Mouse (Mus musculus) forebrain, embryonic 13.5 days (tissue): ENCODE measurements around the gene Apod. TPM values are rescaled to one million over a fixed set of nuclear protein-coding genes. Genes with fewer than 3 reads are reported as not detected.
"Not testable (repeated sequence)": the region's sequence is repeated elsewhere in the genome, so short reads cannot be mapped to it uniquely, and the experiment has no call there.

ENCODE experiments used
- ATAC-seq: fragments of 200-750 bp; cut with Nextera tagmentation; 2 replicates; pipeline ENCODE4 v1.8.0; 2017
- H3K27ac ChIP-seq: fragments of 300-500 bp; sonication (generic); 2 replicates; pipeline ENCODE4 v1.5.1; 2015; ENCODE audit warnings: inconsistent platforms, mild to moderate bottlenecking, moderate library complexity
- H3K27me3 ChIP-seq: fragments of 300-500 bp; sonication (generic); 2 replicates; pipeline ENCODE4 v1.6.1; 2015; ENCODE audit warnings: mild to moderate bottlenecking, inconsistent platforms
- H3K36me3 ChIP-seq: fragments of 300-500 bp; sonication (generic); 2 replicates; pipeline ENCODE4 v1.6.1; 2015; ENCODE audit warnings: mild to moderate bottlenecking, inconsistent platforms; ENCODE audit not compliant: poor library complexity, severe bottlenecking
- H3K4me1 ChIP-seq: fragments of 300-500 bp; sonication (generic); 2 replicates; pipeline ENCODE4 v1.6.1; 2015; ENCODE audit warnings: inconsistent platforms
- H3K4me2 ChIP-seq: fragments of 300-500 bp; sonication (generic); 2 replicates; pipeline ENCODE4 v1.6.1; 2015; ENCODE audit warnings: inconsistent platforms, mild to moderate bottlenecking, moderate library complexity
- H3K4me3 ChIP-seq: fragments of 300-500 bp; sonication (generic); 2 replicates; pipeline ENCODE4 v1.5.1; 2015; ENCODE audit warnings: mild to moderate bottlenecking, inconsistent platforms
- H3K9ac ChIP-seq: fragments of 300-500 bp; sonication (generic); 2 replicates; pipeline ENCODE4 v1.6.1; 2015; ENCODE audit warnings: mild to moderate bottlenecking, inconsistent platforms
- H3K9me3 ChIP-seq: fragments of 300-500 bp; sonication (generic); replicated peaks from 2 replicates; pipeline ENCODE4 v1.6.1; 2016; ENCODE audit warnings: inconsistent platforms
- WGBS: fragments of 180-500 bp; shearing (Covaris S2); methylation state at CpG from one replicate; pipeline ENCODE4 v1.1.7; 2015; 5-methylcytosine and 5-hydroxymethylcytosine counted together
- polyA plus RNA-seq: library from polyadenylated mRNA; unstranded; fragments of >200 nt; fragmentation: Nextera tagmentation; extraction: Ambion mirVana; gene quantifications from 2 replicates; pipeline ENCODE4 v1.2.1, GENCODE M21; 2015

Gene Apod
- polyA plus RNA-seq, 1 experiment from 2014 or later: 32.5 TPM

- Histone ChIP-seq H3K4me3 (no peak overlapping the region), H3K27me3 (no peaks in the 10 kb centered on the region), H3K9ac (no peak overlapping the region), H3K36me3 (no peaks in the 10 kb centered on the region), H3K4me1 (peaks cover 10% of the 10 kb centered on the region), H3K27ac (no peak overlapping the region), H3K9me3 (no peaks in the 10 kb centered on the region), H3K4me2 (no peak overlapping the region)
- ATAC-seq: no peak
- 50% methylated on average over 5 of the region's 5 CpGs for WGBS
These were observed 24.7 kb upstream of the Apod start for GRCm38 (mm10) chr16:31339332-31339731.

DNA sequence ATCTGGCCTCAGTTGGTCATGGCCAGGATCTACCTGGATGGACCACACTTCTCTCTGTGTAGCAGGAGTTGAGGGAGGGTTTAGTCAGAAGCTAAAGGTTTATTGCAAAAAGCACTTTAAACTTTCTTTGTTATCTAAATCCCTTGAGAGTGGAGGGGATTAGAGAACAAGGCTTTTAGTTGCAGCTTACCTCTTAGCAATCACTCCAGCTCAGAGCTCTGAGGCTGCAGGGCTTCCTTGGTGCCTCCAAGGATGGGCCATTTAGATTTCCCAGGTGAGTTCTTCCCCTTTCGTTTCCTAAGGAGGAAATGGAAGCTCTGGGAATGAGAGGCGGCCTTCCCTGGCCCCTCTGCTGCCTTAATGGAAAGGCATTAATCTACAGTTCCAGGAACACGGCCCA lies 23.3 kb upstream of the Apod start:
- Histone ChIP-seq H3K4me2 (no peak overlapping the region), H3K4me1 (peaks cover 8% of the 10 kb centered on the region), H3K9me3 (no peaks in the 10 kb centered on the region), H3K4me3 (no peak overlapping the region), H3K9ac (no peak overlapping the region), H3K27me3 (no peaks in the 10 kb centered on the region), H3K36me3 (no peaks in the 10 kb centered on the region), H3K27ac (no peak overlapping the region)
- WGBS: 19% methylated on average over 3 of the region's 3 CpGs
- no peak for ATAC-seq

DNA sequence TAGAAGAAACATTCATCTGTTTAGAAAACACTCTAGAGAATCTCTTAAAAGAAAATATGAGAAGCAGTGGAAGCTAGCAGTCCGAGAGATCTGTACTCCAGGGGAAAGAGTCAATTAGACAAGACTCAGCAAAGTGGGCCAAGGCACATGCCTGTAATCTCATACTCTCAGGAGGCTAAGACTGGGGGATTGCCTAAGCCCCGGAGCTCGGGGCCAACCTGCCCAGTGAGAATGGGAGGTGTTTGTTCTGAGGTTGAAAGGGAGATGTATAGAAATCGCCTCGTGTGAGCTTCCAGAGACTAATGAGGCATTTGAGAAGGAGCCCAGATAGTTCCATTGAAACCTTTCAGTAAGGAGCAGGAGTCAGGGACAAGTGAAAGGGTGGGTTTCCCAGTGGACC lies 20.2 kb upstream of the Apod start:
- 10% methylated on average over 5 of the region's 5 CpGs for WGBS

DNA sequence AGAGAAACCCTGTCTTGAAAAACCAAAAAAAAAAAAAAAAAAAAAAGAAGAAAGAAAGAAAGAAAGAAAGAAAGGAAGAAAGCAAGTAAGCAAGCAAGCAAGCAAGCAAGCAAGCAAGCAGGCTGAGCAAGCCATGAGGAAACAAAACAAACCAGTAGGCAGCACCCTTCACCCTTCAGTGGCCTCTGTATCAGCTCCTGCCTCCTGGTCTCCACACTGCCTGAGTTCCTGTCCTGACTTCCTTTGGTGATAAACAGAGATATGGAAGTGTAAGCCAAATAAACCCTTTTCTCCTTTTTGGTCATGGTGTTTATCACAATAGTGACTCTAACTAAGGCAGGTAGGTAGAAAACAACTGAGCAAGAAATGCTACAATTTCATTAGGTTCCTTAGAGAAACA lies 18.0 kb upstream of the Apod start:
- no peak for ATAC-seq
- no peak overlapping the region for H3K4me3 ChIP-seq

More for the DNA sequence above, 20.2 kb upstream of the Apod start:
- ATAC-seq: no peak
- H3K4me3 ChIP-seq: no peak overlapping the region
- H3K36me3 ChIP-seq: no peaks in the 10 kb centered on the region
- H3K4me2 ChIP-seq: no peak overlapping the region
- H3K4me1 ChIP-seq: no peaks in the 10 kb centered on the region
- H3K27ac ChIP-seq: no peak overlapping the region
- H3K27me3 ChIP-seq: no peaks in the 10 kb centered on the region
- no peaks in the 10 kb centered on the region for H3K9me3 ChIP-seq
- no peak overlapping the region for H3K9ac ChIP-seq

DNA sequence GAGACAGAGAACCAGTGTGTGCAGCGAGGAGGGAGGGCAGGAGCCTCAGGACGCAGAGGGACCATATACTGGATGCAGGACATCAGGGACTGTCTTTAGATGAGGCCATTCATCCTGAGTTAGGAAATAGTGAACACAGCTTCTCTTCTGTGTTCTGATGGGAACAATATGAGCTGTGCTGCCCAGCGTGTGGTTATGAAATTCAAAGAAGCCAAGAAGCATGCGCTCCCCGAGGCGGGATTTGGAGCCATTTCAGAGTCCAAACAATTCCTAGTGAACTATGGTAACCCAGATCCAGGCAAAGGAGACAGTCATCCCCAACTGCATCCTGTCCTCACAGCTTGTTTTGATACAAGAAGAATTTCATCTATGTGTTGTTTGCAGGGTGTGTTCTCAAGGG lies 16.4 kb upstream of the Apod start:
- not testable (repeated sequence) for H3K36me3 ChIP-seq, H3K27ac ChIP-seq, ATAC-seq, H3K4me1 ChIP-seq, H3K4me3 ChIP-seq, H3K9ac ChIP-seq, H3K27me3 ChIP-seq, H3K4me2 ChIP-seq, H3K9me3 ChIP-seq
- WGBS: 87% methylated on average over 6 of the region's 6 CpGs

More for the DNA sequence above, 18.0 kb upstream of the Apod start:
- Histone ChIP-seq H3K9ac (no peak overlapping the region), H3K27ac (no peak overlapping the region), H3K4me1 (no peaks in the 10 kb centered on the region), H3K27me3 (no peaks in the 10 kb centered on the region), H3K36me3 (no peaks in the 10 kb centered on the region), H3K4me2 (no peak overlapping the region), H3K9me3 (no peaks in the 10 kb centered on the region)

DNA sequence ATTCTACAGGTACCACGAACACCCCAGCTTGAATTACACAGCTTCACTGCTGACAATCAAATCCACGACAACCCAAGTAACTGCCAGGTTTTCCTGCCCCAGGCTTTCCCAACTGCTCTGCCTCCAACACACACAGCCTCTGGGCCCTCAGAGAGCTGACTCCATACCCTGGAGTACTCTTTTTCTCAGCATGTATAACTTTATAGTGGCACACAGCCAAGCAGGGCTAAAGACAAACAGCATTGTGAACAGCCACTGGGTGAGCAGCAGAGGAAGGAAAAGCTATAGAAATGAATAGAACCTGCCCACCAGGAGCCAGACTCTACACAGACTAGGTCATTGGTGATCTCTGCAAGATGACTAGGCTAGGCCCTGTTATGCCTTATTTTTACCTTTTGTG lies 15.1 kb upstream of the Apod start:
- no peaks in the 10 kb centered on the region for H3K27me3 ChIP-seq
- WGBS: 63% methylated on average over 2 of the region's 2 CpGs
- H3K9ac ChIP-seq: no peak overlapping the region
- ATAC-seq: no peak
- H3K36me3 ChIP-seq: no peaks in the 10 kb centered on the region
- H3K27ac ChIP-seq: no peak overlapping the region
- no peaks in the 10 kb centered on the region for H3K4me1 ChIP-seq
- no peak overlapping the region for H3K4me2 ChIP-seq
- no peak overlapping the region for H3K4me3 ChIP-seq
- no peaks in the 10 kb centered on the region for H3K9me3 ChIP-seq

- WGBS: 84% methylated on average over 2 of the region's 2 CpGs
- ATAC-seq: no peak
These were observed 13.3 kb upstream of the Apod start for GRCm38 (mm10) chr16:31327891-31328290.

GRCm38 (mm10) chr16:31327430-31327829 lies 12.8 kb upstream of the Apod start:
- H3K4me1 ChIP-seq: no peaks in the 10 kb centered on the region
- no peaks in the 10 kb centered on the region for H3K9me3 ChIP-seq
- H3K27ac ChIP-seq: no peak overlapping the region
- WGBS: 85% methylated on average over 8 of the region's 8 CpGs
- no peak for ATAC-seq
- no peak overlapping the region for H3K9ac ChIP-seq
- H3K4me2 ChIP-seq: no peak overlapping the region
- no peaks in the 10 kb centered on the region for H3K36me3 ChIP-seq
- H3K4me3 ChIP-seq: no peak overlapping the region
- H3K27me3 ChIP-seq: no peaks in the 10 kb centered on the region

More at GRCm38 (mm10) chr16:31327891-31328290, 13.3 kb upstream of the Apod start:
- no peaks in the 10 kb centered on the region for H3K36me3 ChIP-seq
- H3K4me1 ChIP-seq: no peaks in the 10 kb centered on the region
- no peak overlapping the region for H3K4me2 ChIP-seq
- H3K9ac ChIP-seq: no peak overlapping the region
- H3K9me3 ChIP-seq: no peaks in the 10 kb centered on the region
- no peaks in the 10 kb centered on the region for H3K27me3 ChIP-seq
- no peak overlapping the region for H3K27ac ChIP-seq
- H3K4me3 ChIP-seq: no peak overlapping the region

- no peak for ATAC-seq
- WGBS: 81% methylated on average over 8 of the region's 8 CpGs
- H3K36me3 ChIP-seq: no peaks in the 10 kb centered on the region
- H3K27ac ChIP-seq: no peak overlapping the region
- H3K9me3 ChIP-seq: no peaks in the 10 kb centered on the region
- no peak overlapping the region for H3K4me3 ChIP-seq
- peaks cover 1% of the 10 kb centered on the region; the same call in 1 of the 2 replicates for H3K4me1 ChIP-seq
- H3K4me2 ChIP-seq: no peak overlapping the region
- H3K9ac ChIP-seq: no peak overlapping the region
- H3K27me3 ChIP-seq: no peaks in the 10 kb centered on the region
These were observed 12.1 kb upstream of the Apod start for GRCm38 (mm10) chr16:31326679-31327078.

- Histone ChIP-seq H3K27me3 (no peaks in the 10 kb centered on the region), H3K4me3 (no peak overlapping the region), H3K4me2 (no peak overlapping the region), H3K36me3 (no peaks in the 10 kb centered on the region), H3K9me3 (no peaks in the 10 kb centered on the region), H3K27ac (no peak overlapping the region), H3K4me1 (peaks cover 5% of the 10 kb centered on the region; the same call in 1 of the 2 replicates), H3K9ac (no peak overlapping the region)
- no peak for ATAC-seq
- 95% methylated on average over 5 of the region's 5 CpGs for WGBS
These were observed 11.4 kb upstream of the Apod start for GRCm38 (mm10) chr16:31325966-31326365.

GRCm38 (mm10) chr16:31325120-31325519 lies 10.5 kb upstream of the Apod start:
- no peak overlapping the region for H3K9ac ChIP-seq
- ATAC-seq: no peak
- H3K27ac ChIP-seq: no peak overlapping the region
- WGBS: 95% methylated on average over 14 of the region's 14 CpGs
- no peaks in the 10 kb centered on the region for H3K36me3 ChIP-seq
- no peak overlapping the region for H3K4me3 ChIP-seq
- no peaks in the 10 kb centered on the region for H3K27me3 ChIP-seq
- peaks cover 5% of the 10 kb centered on the region; the same call in 1 of the 2 replicates for H3K4me1 ChIP-seq
- no peaks in the 10 kb centered on the region for H3K9me3 ChIP-seq
- no peak overlapping the region for H3K4me2 ChIP-seq

DNA sequence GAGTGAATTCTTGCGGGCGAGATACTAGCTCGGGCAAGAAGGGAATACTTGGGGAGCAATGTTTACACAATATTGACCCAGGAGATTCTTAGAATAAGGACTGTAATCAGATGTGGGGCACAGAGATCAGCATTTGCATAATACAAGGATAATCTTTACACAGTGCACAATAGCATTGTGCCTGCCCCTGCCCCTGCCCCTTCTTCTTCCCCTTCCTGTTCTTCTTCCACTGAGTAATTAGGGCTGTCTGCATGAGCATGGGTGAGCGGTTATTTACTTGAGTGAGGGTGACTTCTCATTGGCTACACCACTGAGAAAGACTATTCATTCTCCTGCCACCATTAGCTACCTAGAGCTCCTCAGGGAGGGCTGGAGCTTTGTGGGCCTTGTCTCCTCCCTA lies 6.9 kb upstream of the Apod start:
- Histone ChIP-seq H3K27me3 (no peaks in the 10 kb centered on the region), H3K9ac (no peak overlapping the region), H3K4me3 (no peak overlapping the region), H3K4me1 (peaks cover 5% of the 10 kb centered on the region; the same call in 1 of the 2 replicates), H3K9me3 (no peaks in the 10 kb centered on the region), H3K4me2 (no peak overlapping the region), H3K36me3 (no peaks in the 10 kb centered on the region), H3K27ac (no peak overlapping the region)
- ATAC-seq: no peak
- WGBS: 34% methylated on average over 4 of the region's 4 CpGs

GRCm38 (mm10) chr16:31320954-31321353 lies 6.3 kb upstream of the Apod start:
- Histone ChIP-seq H3K4me2 (no peak overlapping the region), H3K9ac (no peak overlapping the region), H3K4me3 (no peak overlapping the region), H3K36me3 (no peaks in the 10 kb centered on the region), H3K27ac (no peak overlapping the region), H3K9me3 (no peaks in the 10 kb centered on the region), H3K27me3 (no peaks in the 10 kb centered on the region), H3K4me1 (peaks cover 5% of the 10 kb centered on the region; the same call in 1 of the 2 replicates)
- WGBS: 40% methylated on average over 7 of the region's 7 CpGs
- ATAC-seq: no peak
